Mouse (Mus musculus): ENCODE results near the gene Cdk6.

GRCm38 (mm10) chr5:3541871-3542270 is 200.6 kb downstream of the Cdk6 start:
- TF ChIP-seq EP300 (IDR thresholded peaks at IDR 0.05; ENCODE audit: insufficient read depth, low read depth, low read length) (no peak), POLR2A (IDR thresholded peaks at IDR 0.05; ENCODE audit: insufficient read depth, low read length) (no peak), CTCF (IDR thresholded peaks at IDR 0.05; ENCODE audit: low read depth, low read length) (no peak)
